Mouse (Mus musculus) ES-E14 (cell line): ENCODE measurements around the gene Arhgef39. TPM values are rescaled to one million over a fixed set of nuclear protein-coding genes. Genes with fewer than 3 reads are reported as not detected.

Experiments
- DNase-seq: peaks from one replicate; pipeline ENCODE4 v3.0.0-alpha.2; 2013; ENCODE audit warnings: low read depth, low spot score
- H3K27ac ChIP-seq: 2 replicates; pipeline ENCODE4 v1.5.1; 2012; ENCODE audit warnings: low read depth, mild to moderate bottlenecking, low read length, moderate library complexity, mixed read lengths; ENCODE audit not compliant: poor library complexity, insufficient read depth, severe bottlenecking
- H3K36me3 ChIP-seq: 2 replicates; pipeline ENCODE4 v1.6.1; 2012; ENCODE audit warnings: mild to moderate bottlenecking, low read length, moderate library complexity, mixed read lengths; ENCODE audit not compliant: control insufficient read depth, poor library complexity, insufficient read depth, severe bottlenecking
- H3K4me1 ChIP-seq, 2 experiments: fragments of 150-350 bp in 1 of 2; sonication (generic) in 1 of 2; 2 replicates each; pipeline ENCODE4 v1.6.1; 2012; ENCODE audit warnings: low read length in 2 of 2, mild to moderate bottlenecking in 1 of 2, mixed read lengths in 1 of 2; ENCODE audit not compliant: control insufficient read depth in 2 of 2, insufficient read depth in 2 of 2, poor library complexity in 1 of 2
- H3K4me3 ChIP-seq, 2 experiments: fragments of 150-350 bp in 1 of 2; sonication (generic) in 1 of 2; 2 replicates each; pipeline ENCODE4 v1.5.1; 2012; ENCODE audit warnings: low read length in 2 of 2, low read depth in 1 of 2, mild to moderate bottlenecking in 1 of 2, mixed read lengths in 1 of 2; ENCODE audit not compliant: insufficient read depth in 1 of 2, poor library complexity in 1 of 2, severe bottlenecking in 1 of 2
- H3K9ac ChIP-seq: 2 replicates; pipeline ENCODE4 v1.6.1; 2012; ENCODE audit warnings: low read depth, mild to moderate bottlenecking, low read length, mixed read lengths; ENCODE audit not compliant: poor library complexity, insufficient read depth, severe bottlenecking
- H3K9me3 ChIP-seq: fragments of 150-350 bp; sonication (generic); 2 replicates; pipeline ENCODE4 v1.6.1; 2012; ENCODE audit warnings: low read depth, mild to moderate bottlenecking, low read length; ENCODE audit not compliant: control insufficient read depth, insufficient read depth
- CHD2 ChIP-seq: IDR thresholded peaks from 2 replicates; pipeline ENCODE4 v1.6.1; 2014; ENCODE audit warnings: mild to moderate bottlenecking, low read depth, low read length, inconsistent platforms
- HCFC1 ChIP-seq: IDR thresholded peaks from 2 replicates; pipeline ENCODE4 v1.6.1; 2012; ENCODE audit warnings: low read length, inconsistent platforms, borderline replicate concordance; ENCODE audit not compliant: insufficient read depth
- MAFK ChIP-seq: IDR thresholded peaks from 2 replicates; pipeline ENCODE4 v1.6.1; 2014; ENCODE audit warnings: mild to moderate bottlenecking, low read depth, low read length, inconsistent platforms; ENCODE audit not compliant: insufficient read depth
- ZC3H11A ChIP-seq: IDR thresholded peaks from 2 replicates; pipeline ENCODE4 v1.6.1; 2012; ENCODE audit warnings: low read depth, mild to moderate bottlenecking, inconsistent platforms, low read length, borderline replicate concordance
- ZNF384 ChIP-seq: IDR thresholded peaks from 2 replicates; pipeline ENCODE4 v1.6.1; 2012; ENCODE audit warnings: low read depth, low read length, inconsistent platforms
- in situ Hi-C, 2 experiments: fragments of 600-800 bp; cut with MboI; formaldehyde crosslinking; loops; one replicate each; pipeline ENCODE4 v1.15.1; 2025; ENCODE audit warnings: low sequenced_read_pairs in 2 of 2, inconsistent platforms in 1 of 2; ENCODE audit not compliant: unreplicated experiment in 2 of 2
- total RNA-seq: library from RNA; depleted of rRNA; stranded (reverse); fragments of 300-350 nt; gene quantifications from 2 replicates; pipeline ENCODE4 v1.2.3, GENCODE M21; 2012

Arhgef39 gene
- total RNA-seq, 1 experiment: 32.1 TPM

- Histone ChIP-seq H3K9ac (peak overlapping the region; percentile 88), H3K9me3 (no peaks in the 10 kb centered on the region), H3K36me3 (peaks cover 18% of the 10 kb centered on the region), H3K4me3 (peak overlapping the region; percentile 75), H3K27ac (no peak overlapping the region), H3K4me1 (peaks cover 0 to 8% of the 10 kb centered on the region in 2 experiments; a peak in 1 of 4 replicates)
- peak; percentile 86 for DNase-seq
- in situ Hi-C loops: no loop called here
- no peak for TF ChIP-seq MAFK
Measured at GRCm38 (mm10) chr4:43493186-43493845, 6.2 kb downstream of the Arhgef39 start.

- H3K4me1 ChIP-seq: peaks cover 0 to 7% of the 10 kb centered on the region in 2 experiments; a peak in 1 of 4 replicates
- no peak for TF ChIP-seq ZC3H11A
- no peak for TF ChIP-seq CHD2
- peak; percentile 56; the same call in 1 of the 2 replicates for TF ChIP-seq MAFK
- peak; percentile 60; the same call in 1 of the 2 replicates for TF ChIP-seq HCFC1
Measured at GRCm38 (mm10) chr4:43492821-43493185, 6.7 kb downstream of the Arhgef39 start, which contains the start of gene Ccdc107. Ccdc107 (plus strand) TSS chr4:43492900.

GRCm38 (mm10) chr4:43492101-43492820 lies 7.2 kb downstream of the Arhgef39 start:
- TF ChIP-seq CHD2 (0 out of 2 replicates have a peak, but pooled peaks have one; percentile 49), MAFK (no peak), ZNF384 (peak; percentile 70), ZC3H11A (0 out of 2 replicates have a peak, but pooled peaks have one; percentile 17), HCFC1 (no peak)
- Histone ChIP-seq H3K4me3 (peak overlapping the region in 1 of 2 experiments; percentile 32; a peak in 2 of 4 replicates), H3K9me3 (no peaks in the 10 kb centered on the region), H3K36me3 (peaks cover 12% of the 10 kb centered on the region), H3K4me1 (peaks cover 0 to 6% of the 10 kb centered on the region in 2 experiments; a peak in 1 of 4 replicates), H3K27ac (no peak overlapping the region), H3K9ac (no peak overlapping the region)
- DNase-seq: no peak
- in situ Hi-C loops: no loop called here

More at GRCm38 (mm10) chr4:43492821-43493185, 6.7 kb downstream of the Arhgef39 start, which contains the start of gene Ccdc107:
- Histone ChIP-seq H3K9me3 (no peaks in the 10 kb centered on the region), H3K27ac (no peak within 1 kb of the TSS), H3K9ac (peak within 1 kb of the TSS; percentile 88), H3K4me3 (peak within 1 kb of the TSS; percentile 75), H3K36me3 (peaks cover 17% of the 10 kb centered on the region)
- DNase-seq: peak; percentile 87
- in situ Hi-C loops: no loop called here

GRCm38 (mm10) chr4:43490801-43491200 lies 8.7 kb downstream of the Arhgef39 start:
- Histone ChIP-seq H3K9ac (no peak overlapping the region), H3K36me3 (0 out of 2 replicates have a peak, but pooled peaks cover 2% of the 10 kb centered on the region), H3K4me1 (peaks cover 0 to 2% of the 10 kb centered on the region in 2 experiments; a peak in 1 of 4 replicates), H3K4me3 (no peak overlapping the region), H3K9me3 (no peaks in the 10 kb centered on the region), H3K27ac (no peak overlapping the region)
- DNase-seq: no peak
- in situ Hi-C loops: no loop called here
- TF ChIP-seq MAFK: no peak
- no peak for TF ChIP-seq CHD2
- no peak for TF ChIP-seq ZC3H11A
- no peak for TF ChIP-seq HCFC1
- TF ChIP-seq ZNF384: no peak
